Mouse (Mus musculus) hindbrain, postnatal 0 days (tissue): ENCODE measurements around the gene F2r. TPM values are rescaled to one million over a fixed set of nuclear protein-coding genes. Genes with fewer than 3 reads are reported as not detected.

ENCODE experiments used
- ATAC-seq: fragments of 200-750 bp; cut with Nextera tagmentation; 2 replicates; pipeline ENCODE4 v1.8.0; 2017; ENCODE audit warnings: mild to moderate bottlenecking, moderate TSS enrichment, moderate library complexity
- DNase-seq: peaks from one replicate; pipeline ENCODE4 v3.0.0-alpha.2; 2015; ENCODE audit warnings: low spot score
- H3K27ac ChIP-seq: fragments of 300-500 bp; sonication (generic); 2 replicates; pipeline ENCODE4 v1.5.1; 2014; ENCODE audit warnings: mild to moderate bottlenecking
- H3K27me3 ChIP-seq: fragments of 300-500 bp; sonication (generic); 2 replicates; pipeline ENCODE4 v1.6.1; 2014; ENCODE audit warnings: low read length, mixed read lengths; ENCODE audit not compliant: insufficient read depth
- H3K36me3 ChIP-seq: fragments of 300-500 bp; sonication (generic); 2 replicates; pipeline ENCODE4 v1.6.1; 2014; ENCODE audit warnings: low read length, mixed read lengths; ENCODE audit not compliant: insufficient read depth
- H3K4me1 ChIP-seq: fragments of 300-500 bp; sonication (generic); 2 replicates; pipeline ENCODE4 v1.6.1; 2014; ENCODE audit warnings: antibody characterized with exemption, low read length, mixed read lengths; ENCODE audit not compliant: insufficient read depth
- H3K4me2 ChIP-seq: fragments of 300-500 bp; sonication (generic); 2 replicates; pipeline ENCODE4 v1.6.1; 2014; ENCODE audit warnings: low read depth, mild to moderate bottlenecking, low read length, moderate library complexity, mixed read lengths
- H3K4me3 ChIP-seq: fragments of 300-500 bp; sonication (generic); 2 replicates; pipeline ENCODE4 v1.5.1; 2014; ENCODE audit warnings: low read length
- H3K9ac ChIP-seq: fragments of 300-500 bp; sonication (generic); replicated peaks from 2 replicates; pipeline ENCODE4 v1.6.1; 2014; ENCODE audit warnings: mild to moderate bottlenecking, low read length, moderate library complexity, mixed read lengths
- H3K9me3 ChIP-seq: fragments of 300-500 bp; sonication (generic); 2 replicates; pipeline ENCODE4 v1.6.1; 2016; ENCODE audit warnings: low read length, mixed read lengths
- CTCF ChIP-seq: IDR thresholded peaks from 2 replicates; pipeline ENCODE4 v1.5.1; 2016; ENCODE audit warnings: antibody characterized with exemption, control low read depth, low read depth
- WGBS: fragments of 180-500 bp; shearing (Covaris S2); extraction: QIAGEN DNeasy Blood & Tissue Kit; methylation state at CpG from one replicate; pipeline ENCODE4 v1.1.7; 2014; 5-methylcytosine and 5-hydroxymethylcytosine counted together
- polyA plus RNA-seq: library from polyadenylated mRNA; unstranded; fragments of >200 nt; fragmentation: Nextera tagmentation; extraction: Ambion mirVana; gene quantifications from 2 replicates; pipeline ENCODE4 v1.2.1, GENCODE M21; 2015
- total RNA-seq: library from RNA; depleted of rRNA; stranded (reverse); fragments of >200 nt; gene quantifications from 2 replicates; pipeline ENCODE4 v1.2.3, GENCODE M21; 2014

Gene F2r
- total and polyA plus RNA-seq, 2 experiments from 2014 or later = 34.6 to 53.0 TPM

- H3K9ac ChIP-seq = no peak overlapping the region
- H3K27me3 ChIP-seq = no peaks in the 10 kb centered on the region
- no peak for TF ChIP-seq CTCF
- H3K4me3 ChIP-seq = no peak overlapping the region
- H3K4me2 ChIP-seq = no peak overlapping the region
- no peak overlapping the region for H3K27ac ChIP-seq
- ATAC-seq (no peak), DNase-seq (no peak)
- 83% methylated on average over 4 of the region's 4 CpGs for WGBS
- 0 out of 2 replicates have a peak, but pooled peaks cover 3% of the 10 kb centered on the region for H3K4me1 ChIP-seq
- no peaks in the 10 kb centered on the region for H3K36me3 ChIP-seq
- H3K9me3 ChIP-seq = no peaks in the 10 kb centered on the region
These were observed 6.5 kb downstream of the F2r start for GRCm38 (mm10) chr13:95611752-95612151.

- Histone ChIP-seq H3K4me1 (no peaks in the 10 kb centered on the region), H3K4me2 (no peak overlapping the region), H3K27ac (no peak overlapping the region), H3K27me3 (no peaks in the 10 kb centered on the region), H3K9me3 (no peaks in the 10 kb centered on the region), H3K36me3 (no peaks in the 10 kb centered on the region), H3K9ac (no peak overlapping the region), H3K4me3 (no peak overlapping the region)
- DNase-seq (no peak), ATAC-seq (no peak)
- WGBS = 84% methylated on average over 16 of the region's 16 CpGs
- no peak for TF ChIP-seq CTCF
These were observed 7.3 kb downstream of the F2r start for GRCm38 (mm10) chr13:95610786-95611562.

- no peak overlapping the region for H3K9ac ChIP-seq
- WGBS = 84% methylated on average over 2 of the region's 2 CpGs
- no peaks in the 10 kb centered on the region for H3K4me1 ChIP-seq
- ATAC-seq (no peak), DNase-seq (no peak)
- no peaks in the 10 kb centered on the region for H3K9me3 ChIP-seq
- peaks cover 6% of the 10 kb centered on the region for H3K36me3 ChIP-seq
- H3K27ac ChIP-seq = no peak overlapping the region
- H3K4me2 ChIP-seq = no peak overlapping the region
- no peaks in the 10 kb centered on the region for H3K27me3 ChIP-seq
- TF ChIP-seq CTCF = no peak
- H3K4me3 ChIP-seq = no peak overlapping the region
These were observed 9.2 kb downstream of the F2r start for GRCm38 (mm10) chr13:95609088-95609420.

GRCm38 (mm10) chr13:95608416-95609087 is 9.7 kb downstream of the F2r start:
- Histone ChIP-seq H3K4me3 (no peak overlapping the region), H3K36me3 (peaks cover 11% of the 10 kb centered on the region), H3K4me1 (no peaks in the 10 kb centered on the region), H3K9me3 (no peaks in the 10 kb centered on the region), H3K27ac (no peak overlapping the region), H3K4me2 (no peak overlapping the region), H3K9ac (no peak overlapping the region), H3K27me3 (no peaks in the 10 kb centered on the region)
- DNase-seq (no peak), ATAC-seq (no peak)
- 89% methylated on average over 6 of the region's 6 CpGs for WGBS
- TF ChIP-seq CTCF = no peak

GRCm38 (mm10) chr13:95607019-95607418 is 11.3 kb downstream of the F2r start:
- H3K4me3 ChIP-seq = no peak overlapping the region
- DNase-seq (no peak), ATAC-seq (no peak)
- no peak for TF ChIP-seq CTCF
- H3K27me3 ChIP-seq = no peaks in the 10 kb centered on the region
- no peak overlapping the region for H3K27ac ChIP-seq
- no peak overlapping the region for H3K9ac ChIP-seq
- H3K36me3 ChIP-seq = peaks cover 12% of the 10 kb centered on the region
- WGBS = 96% methylated on average over 8 of the region's 8 CpGs
- H3K9me3 ChIP-seq = no peaks in the 10 kb centered on the region
- H3K4me2 ChIP-seq = no peak overlapping the region
- H3K4me1 ChIP-seq = no peaks in the 10 kb centered on the region

GRCm38 (mm10) chr13:95604288-95604687 is 14.0 kb downstream of the F2r start:
- H3K4me2 ChIP-seq = no peak overlapping the region
- H3K9ac ChIP-seq = no peak overlapping the region
- 98% methylated on average over 25 of the region's 25 CpGs for WGBS

GRCm38 (mm10) chr13:95599833-95600359 is 18.4 kb downstream of the F2r start:
- Histone ChIP-seq H3K9me3 (no peaks in the 10 kb centered on the region), H3K4me3 (no peak overlapping the region), H3K9ac (no peak overlapping the region), H3K36me3 (peaks cover 12% of the 10 kb centered on the region), H3K27ac (no peak overlapping the region), H3K4me1 (no peaks in the 10 kb centered on the region), H3K27me3 (no peaks in the 10 kb centered on the region), H3K4me2 (no peak overlapping the region)
- ATAC-seq (no peak), DNase-seq (no peak)
- WGBS = 65% methylated on average over 3 of the region's 3 CpGs
- no peak for TF ChIP-seq CTCF

More at GRCm38 (mm10) chr13:95604288-95604687, 14.0 kb downstream of the F2r start:
- H3K36me3 ChIP-seq = peaks cover 12% of the 10 kb centered on the region
- H3K27ac ChIP-seq = no peak overlapping the region
- no peaks in the 10 kb centered on the region for H3K4me1 ChIP-seq
- no peak overlapping the region for H3K4me3 ChIP-seq
- H3K9me3 ChIP-seq = no peaks in the 10 kb centered on the region
- no peak for TF ChIP-seq CTCF
- H3K27me3 ChIP-seq = no peaks in the 10 kb centered on the region
- ATAC-seq (no peak), DNase-seq (no peak)
